Mouse (Mus musculus) right cerebral cortex, postnatal 10 days (tissue): Measurements from ENCODE around the gene Baiap2.

Experiments
- DNase-seq, 2 experiments: peaks; one replicate each; pipeline ENCODE4 v3.0.0; 2021; ENCODE audit warnings: low spot score in 2 of 2

The Baiap2 gene

GRCm38 (mm10) chr11:119919897-119920296 is 22.7 kb upstream of the Baiap2 start:
- peak in 1 of 2 experiments; percentile 82 for DNase-seq

GRCm38 (mm10) chr11:119920668-119921067 is 21.9 kb upstream of the Baiap2 start:
- DNase-seq = no peak

- DNase-seq = no peak
These were observed 17.4 kb upstream of the Baiap2 start for GRCm38 (mm10) chr11:119925176-119925575.

- no peak for DNase-seq
These were observed 15.8 kb upstream of the Baiap2 start for GRCm38 (mm10) chr11:119926762-119927161.

GRCm38 (mm10) chr11:119928023-119928681 is 14.4 kb upstream of the Baiap2 start:
- peak; percentile 72 to 77 for DNase-seq

- DNase-seq = no peak
These were observed 12.8 kb upstream of the Baiap2 start for GRCm38 (mm10) chr11:119929603-119930265.

- DNase-seq = no peak
These were observed 10.8 kb upstream of the Baiap2 start for GRCm38 (mm10) chr11:119931809-119932208.

GRCm38 (mm10) chr11:119933142-119933541 is 9.4 kb upstream of the Baiap2 start:
- no peak for DNase-seq

GRCm38 (mm10) chr11:119933819-119934583 is 8.6 kb upstream of the Baiap2 start:
- DNase-seq = no peak

GRCm38 (mm10) chr11:119934773-119935172 is 7.8 kb upstream of the Baiap2 start:
- no peak for DNase-seq

- DNase-seq = peak in 1 of 2 experiments; percentile 83
These were observed 7.1 kb upstream of the Baiap2 start for GRCm38 (mm10) chr11:119935457-119935856.

GRCm38 (mm10) chr11:119936456-119936855 is 6.1 kb upstream of the Baiap2 start:
- no peak for DNase-seq

- DNase-seq = peak; percentile 88 to 93
These were observed 5.3 kb upstream of the Baiap2 start for GRCm38 (mm10) chr11:119937216-119937615.

GRCm38 (mm10) chr11:119937772-119938502 is 4.6 kb upstream of the Baiap2 start:
- DNase-seq = no peak

- no peak for DNase-seq
These were observed 3.4 kb upstream of the Baiap2 start for GRCm38 (mm10) chr11:119939073-119939710.

GRCm38 (mm10) chr11:119939711-119940106 is 2.9 kb upstream of the Baiap2 start:
- DNase-seq = no peak

- peak; percentile 72 to 85 for DNase-seq
These were observed 2.4 kb upstream of the Baiap2 start for GRCm38 (mm10) chr11:119940142-119940541.

- DNase-seq = no peak
These were observed 769 bp upstream of the Baiap2 start for GRCm38 (mm10) chr11:119941794-119942193.

GRCm38 (mm10) chr11:119942201-119942726 is 299 bp upstream of the Baiap2 start:
- no peak for DNase-seq

- peak in 1 of 2 experiments; percentile 67 for DNase-seq
These were observed 945 bp downstream of the Baiap2 start for GRCm38 (mm10) chr11:119943428-119943988.

GRCm38 (mm10) chr11:119945343-119945742 is 2.8 kb downstream of the Baiap2 start:
- DNase-seq = no peak
